Mouse (Mus musculus): ENCODE measurements at regions not wholly inside any gene's neighbourhood (a gene's known extent, or its start where the extent isn't known, plus 50 kb on each side); places are given as distances from the start of the nearest gene placed in this dataset.

GRCm38 (mm10) chr6:17157270-17157669 is 92.3 kb downstream of the Tes start:
- dilution Hi-C loops (cut with MboI; ENCODE audit: extremely low pct_ligation_motif_present, extremely low pct_unique_long_range_greater_than_20kb, low sequenced_read_pairs) (no loop called here), in situ Hi-C loops (cut with MboI; ENCODE audit: low pct_ligation_motif_present, low pct_unique_long_range_greater_than_20kb, low sequenced_read_pairs) (no loop called here)
- Histone ChIP-seq H3K4me1 (ENCODE audit: control insufficient read depth in 1 of 2, insufficient read depth in 2 of 2) (no peaks in the 10 kb centered on the region), H3K79me2 (replicated peaks; ENCODE audit: control insufficient read depth, extremely low read depth, insufficient read depth, poor library complexity, severe bottlenecking) (no peaks in the 10 kb centered on the region), H3K9ac (ENCODE audit: insufficient read depth, low read depth) (no peak overlapping the region), H3K4me3 (replicated peaks in 1 of 3; ENCODE audit: low read depth in 2 of 3, low read length in 2 of 3, poor library complexity in 1 of 3) (no peak overlapping the region), H3K4me2 (ENCODE audit: insufficient read depth, low read depth, poor library complexity, severe bottlenecking) (no peak overlapping the region), H3K27ac (ENCODE audit: insufficient read depth, low read depth) (no peak overlapping the region), H3K27me3 (replicated peaks) (no peaks in the 10 kb centered on the region), H3K36me3 (replicated peaks in 1 of 2; ENCODE audit: control insufficient read depth in 1 of 2, insufficient read depth in 1 of 2, low read length in 1 of 2) (no peaks in the 10 kb centered on the region), H3K9me3 (replicated peaks; ENCODE audit: low read length) (no peaks in the 10 kb centered on the region)
- no peak for TF ChIP-seq CTCF (conservative IDR thresholded peaks at IDR 0.05 in 1 of 2, IDR thresholded peaks at IDR 0.05 in 1 of 2; ENCODE audit: low read depth in 2 of 2, low read length in 2 of 2)
- TF ChIP-seq GABPA (IDR thresholded peaks at IDR 0.05; ENCODE audit: insufficient replicate concordance, low read depth, low read length): no peak
- no peak for TF ChIP-seq RAD21 (IDR thresholded peaks at IDR 0.05; ENCODE audit: low read depth, low read length)
- TF ChIP-seq ETS1 (conservative IDR thresholded peaks at IDR 0.05; ENCODE audit: low read depth, low read length): no peak
- TF ChIP-seq POLR2AphosphoS2 (IDR thresholded peaks at IDR 0.05; ENCODE audit: low read depth, low read length): no peak
- no peak for TF ChIP-seq ZKSCAN1 (IDR thresholded peaks at IDR 0.05; ENCODE audit: borderline replicate concordance, low read depth, low read length)
- no peak for TF ChIP-seq MEF2A (IDR thresholded peaks at IDR 0.05; ENCODE audit: borderline replicate concordance, low read depth, low read length)
- TF ChIP-seq SIN3A (IDR thresholded peaks at IDR 0.05; ENCODE audit: low read length): no peak
- TF ChIP-seq MAX (IDR thresholded peaks at IDR 0.05; ENCODE audit: low read length): no peak
- no peak for TF ChIP-seq JUN (IDR thresholded peaks at IDR 0.05; ENCODE audit: insufficient read depth, low read depth, low read length)
- TF ChIP-seq TBP (conservative IDR thresholded peaks at IDR 0.05; ENCODE audit: low read depth, low read length): no peak
- TF ChIP-seq CHD2 (IDR thresholded peaks at IDR 0.05; ENCODE audit: low read length): no peak
- no peak for DNase-seq (ENCODE audit: extremely low read depth)

DNA sequence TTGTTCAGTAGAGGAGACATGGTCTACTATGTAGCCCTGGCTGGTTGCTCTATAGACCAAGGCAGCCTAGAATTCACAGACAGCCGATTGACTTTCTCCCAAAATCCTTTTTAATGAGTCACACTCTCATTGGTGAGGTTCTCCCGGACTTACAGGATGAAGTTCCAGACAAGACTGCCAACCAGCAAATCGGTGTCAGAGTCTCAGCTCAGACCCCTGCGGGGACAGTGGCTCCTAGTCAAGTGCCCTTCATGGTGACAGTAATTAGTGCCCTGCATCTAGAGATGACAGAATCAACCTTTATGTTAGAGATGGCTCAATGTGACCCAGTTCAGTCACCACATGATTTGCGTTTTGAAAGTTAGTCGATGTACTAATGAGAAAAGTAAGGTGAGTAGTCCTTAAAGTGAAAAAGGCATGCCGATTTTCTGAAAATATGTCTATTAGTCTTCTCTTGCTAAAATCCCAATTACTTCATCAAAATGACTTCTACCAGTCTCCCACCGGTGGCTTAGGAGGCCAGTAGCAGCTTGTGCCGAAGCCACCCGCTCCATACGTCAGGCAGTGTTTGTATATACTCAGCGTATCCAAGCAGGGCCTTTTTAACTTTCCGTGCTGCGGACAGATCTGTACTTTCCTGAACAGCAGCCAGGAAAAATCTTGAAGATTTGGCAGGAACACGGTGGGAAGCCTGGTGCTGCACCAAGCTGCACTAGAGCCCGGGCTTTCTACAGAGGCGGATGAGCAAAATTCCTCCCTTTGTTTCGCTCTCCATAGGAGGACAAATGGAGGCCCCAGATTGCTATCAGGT is 105.2 kb downstream of the Tes start:
- H3K9ac ChIP-seq (ENCODE audit: insufficient read depth, low read depth): no peak overlapping the region
- no peaks in the 10 kb centered on the region; a peak in 1 of 4 replicates for H3K4me1 ChIP-seq (ENCODE audit: control insufficient read depth in 1 of 2, insufficient read depth in 2 of 2)
- no peaks in the 10 kb centered on the region for H3K27me3 ChIP-seq (replicated peaks)
- no peak overlapping the region for H3K27ac ChIP-seq (ENCODE audit: insufficient read depth, low read depth)
- H3K79me2 ChIP-seq (replicated peaks; ENCODE audit: control insufficient read depth, extremely low read depth, insufficient read depth, poor library complexity, severe bottlenecking): no peaks in the 10 kb centered on the region
- H3K36me3 ChIP-seq (replicated peaks in 1 of 2; ENCODE audit: control insufficient read depth in 1 of 2, insufficient read depth in 1 of 2, low read length in 1 of 2): no peaks in the 10 kb centered on the region
- DNase-seq (ENCODE audit: extremely low read depth): no peak
- H3K9me3 ChIP-seq (replicated peaks; ENCODE audit: low read length): no peaks in the 10 kb centered on the region
- in situ Hi-C loops (cut with MboI; ENCODE audit: low pct_ligation_motif_present, low pct_unique_long_range_greater_than_20kb, low sequenced_read_pairs): no loop called here
- dilution Hi-C loops (cut with MboI; ENCODE audit: extremely low pct_ligation_motif_present, extremely low pct_unique_long_range_greater_than_20kb, low sequenced_read_pairs): no loop called here
- TF ChIP-seq NELFE (IDR thresholded peaks at IDR 0.05; ENCODE audit: low read depth, low read length): no peak
- no peak for TF ChIP-seq SIN3A (IDR thresholded peaks at IDR 0.05; ENCODE audit: low read length)
- TF ChIP-seq ZNF384 (IDR thresholded peaks at IDR 0.05; ENCODE audit: low read depth, low read length): no peak
- TF ChIP-seq RAD21 (IDR thresholded peaks at IDR 0.05; ENCODE audit: low read depth, low read length): no peak
- no peak for TF ChIP-seq MEF2A (IDR thresholded peaks at IDR 0.05; ENCODE audit: borderline replicate concordance, low read depth, low read length)
- H3K4me2 ChIP-seq (ENCODE audit: insufficient read depth, low read depth, poor library complexity, severe bottlenecking): no peak overlapping the region
- H3K4me3 ChIP-seq (replicated peaks in 1 of 3; ENCODE audit: low read depth in 2 of 3, low read length in 2 of 3, poor library complexity in 1 of 3): no peak overlapping the region

All from CH12.LX (cell line).